Mouse (Mus musculus): ENCODE measurements around the gene Rps6ka2. TPM values are rescaled to one million over a fixed set of nuclear protein-coding genes. Genes with fewer than 3 reads are reported as not detected.
"Not testable (repeated sequence)": the region's sequence is repeated elsewhere in the genome, so short reads cannot be mapped to it uniquely, and the experiment has no call there.

Gene Rps6ka2
- polyA plus RNA-seq, 1 experiment from 2014 or later, result 22.5 TPM

DNA sequence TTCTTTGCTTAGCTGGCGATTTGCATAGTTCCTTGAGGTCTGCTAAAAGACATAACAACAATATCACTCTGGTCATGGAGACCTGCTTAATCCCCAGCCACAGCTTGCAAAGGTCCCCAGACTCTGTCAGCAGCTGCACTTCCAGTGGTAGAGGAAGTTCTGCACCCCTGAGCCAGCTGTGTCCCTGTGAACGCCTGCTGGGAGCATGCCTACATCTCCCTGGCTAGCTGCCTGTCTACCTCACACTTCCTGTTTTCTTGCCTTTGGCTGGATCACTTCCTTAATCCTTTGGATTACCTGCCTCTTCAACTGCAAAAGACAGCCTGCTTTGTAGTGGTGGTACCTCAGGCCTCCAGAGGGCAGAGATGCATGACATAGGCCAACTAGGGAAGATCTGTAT lies 6.5 kb downstream of the Rps6ka2 start:
- no peaks in the 10 kb centered on the region for H3K9me3 ChIP-seq
- ATAC-seq (ENCODE audit: low FRiP score, low read depth), result no peak
- H3K4me3 ChIP-seq, result no peak overlapping the region
- 0 out of 2 replicates have a peak overlapping the region, but pooled peaks have one; percentile 4 for H3K27ac ChIP-seq (replicated peaks)
- H3K9ac ChIP-seq, result no peak overlapping the region
- 40% methylated on average over 2 of the region's 2 CpGs for WGBS
- H3K4me2 ChIP-seq, result no peak overlapping the region
- H3K27me3 ChIP-seq, result no peaks in the 10 kb centered on the region
- no peaks in the 10 kb centered on the region for H3K36me3 ChIP-seq
- H3K4me1 ChIP-seq (replicated peaks), result peaks cover 23% of the 10 kb centered on the region

DNA sequence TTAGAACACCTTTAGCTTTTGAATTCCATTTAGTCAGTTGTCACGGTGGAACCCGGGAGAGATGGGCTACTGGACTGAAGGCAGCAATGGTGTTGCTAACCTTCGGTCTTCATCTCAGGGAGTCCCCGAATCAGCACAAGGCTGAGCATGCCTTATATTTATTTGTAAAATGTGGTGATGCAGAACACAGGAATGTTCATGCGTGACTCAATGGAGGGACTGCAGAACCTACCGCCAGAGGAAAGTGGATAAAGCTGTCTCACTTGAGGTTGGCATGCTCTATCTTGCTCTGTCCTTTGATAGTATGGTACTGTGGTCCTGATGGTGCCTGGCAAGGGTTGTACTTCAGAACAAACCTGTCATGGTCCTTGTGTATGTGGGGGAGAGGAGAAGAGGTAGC lies 8.3 kb downstream of the Rps6ka2 start:
- Histone ChIP-seq H3K4me2 (no peak overlapping the region), H3K9ac (no peak overlapping the region), H3K4me1 (replicated peaks) (peaks cover 23% of the 10 kb centered on the region), H3K27me3 (no peaks in the 10 kb centered on the region), H3K36me3 (no peaks in the 10 kb centered on the region), H3K9me3 (no peaks in the 10 kb centered on the region), H3K27ac (replicated peaks) (no peak overlapping the region), H3K4me3 (no peak overlapping the region)
- 98% methylated on average over 6 of the region's 6 CpGs for WGBS
- ATAC-seq (ENCODE audit: low FRiP score, low read depth), result no peak

DNA sequence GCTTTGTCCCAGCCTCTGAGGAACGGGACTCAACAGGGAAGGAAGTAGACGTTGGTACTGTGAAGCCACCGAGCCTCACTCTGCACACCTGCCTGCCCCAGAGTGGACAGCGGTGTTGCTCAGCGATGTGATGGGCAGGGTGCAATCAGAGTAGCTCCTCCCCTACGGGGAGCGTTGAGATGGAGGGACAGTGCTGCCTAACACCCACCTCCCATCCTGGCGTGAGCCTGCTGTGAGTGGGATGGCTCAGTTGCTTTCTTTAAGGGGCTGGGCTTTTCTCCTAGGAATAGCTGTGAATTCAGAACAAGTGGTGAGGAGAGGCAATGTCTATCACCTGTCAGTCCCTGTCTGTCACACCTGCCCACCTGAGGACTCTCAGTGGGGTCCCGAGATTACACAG lies 12.3 kb downstream of the Rps6ka2 start:
- 62% methylated on average over 9 of the region's 9 CpGs for WGBS
- H3K27ac ChIP-seq (replicated peaks), result no peak overlapping the region
- H3K27me3 ChIP-seq, result no peaks in the 10 kb centered on the region
- H3K9me3 ChIP-seq, result no peaks in the 10 kb centered on the region
- no peak overlapping the region for H3K4me3 ChIP-seq
- peaks cover 18% of the 10 kb centered on the region for H3K4me1 ChIP-seq (replicated peaks)
- no peak overlapping the region for H3K9ac ChIP-seq
- no peak overlapping the region for H3K4me2 ChIP-seq
- no peak for ATAC-seq (ENCODE audit: low FRiP score, low read depth)
- H3K36me3 ChIP-seq, result no peaks in the 10 kb centered on the region

DNA sequence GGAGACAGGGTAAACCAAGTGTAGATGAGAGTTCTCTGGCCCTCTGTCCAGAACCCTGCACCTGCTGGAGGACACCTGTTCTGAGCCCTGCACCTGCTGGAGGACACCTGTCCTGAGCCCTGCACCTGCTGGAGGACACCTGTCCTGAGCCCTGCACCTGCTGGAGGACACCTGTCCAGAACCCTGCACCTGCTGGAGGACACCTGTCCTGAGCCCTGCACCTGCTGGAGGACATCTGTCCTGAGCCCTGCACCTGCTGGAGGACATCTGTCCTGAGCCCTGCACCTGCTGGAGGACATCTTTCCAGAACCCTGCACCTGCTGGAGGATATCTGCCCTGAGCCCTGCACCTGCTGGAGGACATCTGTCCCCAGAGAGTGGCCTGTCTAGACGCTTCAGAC lies 17.1 kb downstream of the Rps6ka2 start:
- not testable (repeated sequence) for H3K36me3 ChIP-seq; H3K4me3 ChIP-seq; H3K9me3 ChIP-seq; H3K27ac ChIP-seq (replicated peaks); H3K4me1 ChIP-seq (replicated peaks); ATAC-seq (ENCODE audit: low FRiP score, low read depth); H3K4me2 ChIP-seq; H3K27me3 ChIP-seq; H3K9ac ChIP-seq
- 67% methylated on average over 1 of the region's 1 CpGs for WGBS

DNA sequence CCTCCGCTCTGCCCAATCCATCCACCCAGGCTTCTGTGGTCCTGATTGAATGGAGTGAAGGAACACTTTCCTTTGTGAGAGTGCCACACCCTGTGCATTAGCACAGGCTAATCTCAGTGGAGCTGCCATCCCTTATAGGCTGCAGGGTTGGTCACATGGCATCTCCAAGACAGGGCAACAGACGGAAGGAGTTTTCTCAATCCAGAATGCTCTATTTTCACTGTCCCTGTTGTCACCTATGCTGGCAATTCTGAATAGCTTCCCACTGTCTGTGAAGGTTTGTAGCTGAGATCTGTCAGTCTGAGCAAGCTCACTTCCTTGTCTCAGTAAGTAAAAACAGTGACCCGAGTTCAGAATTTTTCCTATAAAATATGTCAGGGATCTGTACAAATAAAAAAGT lies 19.5 kb downstream of the Rps6ka2 start:
- Histone ChIP-seq H3K4me2 (no peak overlapping the region), H3K4me3 (no peak overlapping the region), H3K27ac (replicated peaks) (no peak overlapping the region), H3K9me3 (no peaks in the 10 kb centered on the region), H3K27me3 (no peaks in the 10 kb centered on the region), H3K9ac (no peak overlapping the region), H3K4me1 (replicated peaks) (0 out of 2 replicates have a peak, but pooled peaks cover 3% of the 10 kb centered on the region), H3K36me3 (no peaks in the 10 kb centered on the region)
- WGBS, result 93% methylated on average over 3 of the region's 3 CpGs
- no peak for ATAC-seq (ENCODE audit: low FRiP score, low read depth)

DNA sequence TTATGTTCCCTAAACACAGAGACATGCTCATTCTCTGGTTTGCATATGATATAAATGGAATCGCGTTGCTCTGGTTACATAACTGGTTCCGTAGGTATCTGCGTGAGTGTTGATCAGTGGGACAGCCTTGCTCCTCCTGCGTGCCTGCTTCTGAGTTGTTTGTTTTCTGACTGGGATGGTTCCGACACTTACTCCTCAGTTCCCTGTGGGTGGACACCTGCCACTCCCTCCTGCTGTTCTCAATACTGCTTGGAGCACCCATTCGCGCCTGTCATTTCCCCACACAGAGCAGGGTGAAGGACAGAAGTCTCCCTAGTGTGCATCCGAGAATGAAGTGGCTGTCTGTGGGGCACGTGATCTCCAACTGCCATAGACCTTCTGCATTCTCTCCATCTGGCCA lies 20.1 kb downstream of the Rps6ka2 start:
- H3K4me3 ChIP-seq, result no peak overlapping the region
- H3K9ac ChIP-seq, result no peak overlapping the region
- no peaks in the 10 kb centered on the region for H3K4me1 ChIP-seq (replicated peaks)
- H3K4me2 ChIP-seq, result no peak overlapping the region
- no peak overlapping the region for H3K27ac ChIP-seq (replicated peaks)
- no peaks in the 10 kb centered on the region for H3K9me3 ChIP-seq
- no peaks in the 10 kb centered on the region for H3K27me3 ChIP-seq
- WGBS, result 84% methylated on average over 10 of the region's 10 CpGs
- no peak for ATAC-seq (ENCODE audit: low FRiP score, low read depth)
- H3K36me3 ChIP-seq, result no peaks in the 10 kb centered on the region

DNA sequence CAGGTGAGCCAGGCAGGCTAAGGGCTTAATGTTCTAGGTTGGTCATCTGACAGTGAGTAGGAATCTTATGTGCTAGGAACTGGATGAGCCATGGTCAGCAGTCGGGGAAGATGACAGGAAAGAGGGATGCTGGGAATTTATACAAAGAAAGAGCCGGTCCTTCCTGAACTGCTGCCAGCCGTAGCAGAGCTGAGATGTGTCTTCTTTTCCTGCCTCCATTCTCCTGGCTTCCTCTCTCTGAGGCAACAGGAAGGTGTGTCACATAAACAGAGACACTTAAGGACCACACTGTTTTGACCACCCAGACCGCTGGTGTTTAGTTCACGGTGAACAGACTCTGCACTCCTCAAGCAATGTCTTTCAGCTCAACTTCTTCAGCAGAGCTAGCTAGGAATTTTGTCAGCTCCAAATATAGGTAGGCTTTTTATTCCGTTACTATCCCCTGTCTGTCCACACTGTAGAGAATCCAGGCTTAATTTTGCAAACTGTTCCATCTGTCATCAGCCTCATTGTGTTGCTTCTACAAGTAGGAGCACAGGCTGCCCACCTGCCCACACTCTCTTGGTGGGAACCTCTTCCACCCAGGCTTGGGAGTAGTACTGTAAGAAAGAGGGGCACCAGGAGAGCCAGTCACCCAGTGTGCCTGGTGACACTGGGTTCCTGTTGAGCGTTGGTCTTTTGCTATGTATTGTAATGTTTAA lies 24.4 kb downstream of the Rps6ka2 start:
- no peaks in the 10 kb centered on the region for H3K27me3 ChIP-seq
- H3K4me2 ChIP-seq, result no peak overlapping the region
- ATAC-seq (ENCODE audit: low FRiP score, low read depth), result no peak
- no peaks in the 10 kb centered on the region for H3K9me3 ChIP-seq
- H3K4me1 ChIP-seq (replicated peaks), result peaks cover 19% of the 10 kb centered on the region
- no peak overlapping the region for H3K27ac ChIP-seq (replicated peaks)
- H3K36me3 ChIP-seq, result no peaks in the 10 kb centered on the region
- 92% methylated on average over 7 of the region's 7 CpGs for WGBS
- no peak overlapping the region for H3K9ac ChIP-seq
- H3K4me3 ChIP-seq, result no peak overlapping the region

DNA sequence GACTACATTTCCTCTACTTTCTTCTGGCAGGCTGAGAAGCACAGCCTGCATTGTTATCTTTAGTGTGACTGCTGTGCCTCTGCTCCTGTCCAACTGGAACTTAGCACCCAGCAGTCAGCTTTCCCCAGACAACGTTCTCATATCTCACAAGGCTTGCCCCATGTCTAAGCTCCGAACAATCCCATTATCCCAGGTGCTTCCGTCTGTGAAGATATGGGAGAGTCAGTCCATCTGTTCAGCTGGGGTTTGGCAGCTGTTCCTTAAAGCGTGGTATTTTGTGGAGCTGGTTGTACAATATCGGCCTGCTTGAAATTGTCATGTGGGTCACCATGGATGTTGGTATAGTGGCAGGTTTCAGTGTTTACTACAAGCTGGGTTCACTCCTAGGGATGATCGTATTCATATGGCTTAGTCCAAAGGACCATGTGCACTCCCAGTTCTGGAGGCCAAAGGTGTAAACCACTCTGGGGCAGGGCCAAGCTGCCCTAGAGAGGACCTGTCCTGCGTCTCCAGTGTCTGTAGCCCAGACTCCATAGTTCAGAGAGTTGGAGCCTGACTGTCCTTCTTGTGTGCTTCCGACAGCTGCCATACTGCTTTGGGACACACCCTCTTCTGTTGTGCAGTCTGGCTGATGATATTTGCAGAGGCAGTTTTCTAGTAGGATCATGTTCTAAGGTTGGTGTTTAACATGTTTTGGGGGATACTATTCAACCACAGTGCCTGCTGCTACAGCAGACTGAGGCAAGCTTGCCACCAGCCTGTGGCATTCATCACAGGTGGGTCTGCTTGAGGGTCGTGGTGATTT lies 27.4 kb downstream of the Rps6ka2 start:
- H3K4me1 ChIP-seq (replicated peaks), result peaks cover 19% of the 10 kb centered on the region
- no peak; the same call in 1 of the 2 replicates for ATAC-seq (ENCODE audit: low FRiP score, low read depth)
- 69% methylated on average over 9 of the region's 9 CpGs for WGBS
- no peak overlapping the region for H3K4me3 ChIP-seq
- no peaks in the 10 kb centered on the region for H3K36me3 ChIP-seq
- no peak overlapping the region for H3K4me2 ChIP-seq
- H3K27me3 ChIP-seq, result no peaks in the 10 kb centered on the region
- H3K9me3 ChIP-seq, result no peaks in the 10 kb centered on the region
- H3K27ac ChIP-seq (replicated peaks), result no peak overlapping the region
- no peak overlapping the region for H3K9ac ChIP-seq

DNA sequence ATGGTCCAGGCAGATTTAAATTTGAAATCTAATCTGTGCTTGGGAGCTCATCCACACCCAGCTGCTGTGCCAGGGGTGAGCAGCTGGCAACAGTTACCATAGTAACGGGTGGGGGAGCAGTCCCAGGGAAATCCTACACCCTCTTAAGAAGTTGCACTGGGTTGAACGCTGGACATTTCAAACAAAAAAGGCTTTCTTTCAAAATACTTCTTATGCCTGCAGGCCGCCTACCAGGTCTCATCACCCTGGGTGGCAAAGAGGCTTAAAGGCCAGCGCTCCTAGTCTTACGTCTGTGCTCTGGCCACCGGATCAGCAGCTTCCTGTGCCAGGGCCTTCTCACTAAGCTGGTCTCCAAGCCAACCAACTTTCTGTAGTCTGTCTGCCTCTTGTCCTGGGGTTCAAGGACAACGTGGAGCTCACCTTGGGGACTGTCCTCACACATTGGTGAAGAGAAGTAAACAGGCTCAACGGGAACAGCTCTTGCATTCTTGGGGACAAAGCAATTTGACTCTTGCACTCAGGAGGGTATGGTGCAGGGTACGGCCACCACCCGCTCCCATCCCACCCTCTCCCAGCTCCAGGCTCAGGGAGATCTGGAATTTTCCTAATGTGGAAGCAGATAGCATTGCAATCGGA lies 35.0 kb downstream of the Rps6ka2 start:
- Histone ChIP-seq H3K27me3 (no peaks in the 10 kb centered on the region), H3K4me2 (no peak overlapping the region), H3K36me3 (no peaks in the 10 kb centered on the region), H3K9ac (no peak overlapping the region), H3K9me3 (no peaks in the 10 kb centered on the region), H3K4me3 (no peak overlapping the region), H3K4me1 (replicated peaks) (peaks cover 12% of the 10 kb centered on the region), H3K27ac (replicated peaks) (no peak overlapping the region; the same call in 1 of the 2 replicates)
- ATAC-seq (ENCODE audit: low FRiP score, low read depth), result peak; percentile 63; the same call in 1 of the 2 replicates
- 51% methylated on average over 11 of the region's 11 CpGs for WGBS

DNA sequence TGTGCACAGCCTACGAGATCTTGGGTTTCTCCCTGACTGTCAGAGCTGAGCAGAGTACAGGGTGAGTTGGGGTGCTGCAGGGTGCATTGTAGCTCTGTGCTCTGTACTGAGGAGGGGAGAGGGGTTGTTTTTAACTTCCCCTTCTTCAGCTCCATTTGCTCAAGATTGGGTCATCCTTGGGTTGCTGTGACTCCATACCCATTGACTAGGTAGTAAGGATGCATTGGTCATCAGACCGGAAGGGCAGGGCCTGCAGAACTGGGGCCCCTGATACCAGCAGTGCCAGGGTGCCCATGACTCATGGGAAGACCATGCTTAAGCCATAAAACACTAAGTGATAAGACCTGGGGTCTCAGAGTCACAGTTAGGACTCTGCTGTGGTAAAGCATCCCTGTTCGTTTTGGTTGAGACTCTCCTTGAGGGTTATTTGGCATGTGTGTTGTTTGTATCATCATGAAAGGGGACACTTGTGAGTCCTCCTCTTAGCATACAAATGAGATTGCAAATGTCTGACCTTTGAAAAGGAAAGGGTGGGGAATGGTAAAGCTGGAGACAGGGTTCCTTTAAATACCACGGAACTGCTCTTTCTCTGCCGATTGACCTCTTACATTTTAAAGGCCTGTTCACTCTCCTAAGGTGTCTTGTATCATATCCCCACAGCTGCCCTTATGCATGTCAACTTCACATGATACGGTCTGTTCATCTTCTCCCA lies 36.7 kb downstream of the Rps6ka2 start:
- no peak for ATAC-seq (ENCODE audit: low FRiP score, low read depth)
- H3K27me3 ChIP-seq, result no peaks in the 10 kb centered on the region
- no peak overlapping the region for H3K4me2 ChIP-seq
- peaks cover 22% of the 10 kb centered on the region for H3K4me1 ChIP-seq (replicated peaks)
- H3K27ac ChIP-seq (replicated peaks), result no peak overlapping the region
- H3K36me3 ChIP-seq, result no peaks in the 10 kb centered on the region
- no peak overlapping the region for H3K9ac ChIP-seq
- WGBS, result 70% methylated on average over 6 of the region's 6 CpGs
- no peaks in the 10 kb centered on the region for H3K9me3 ChIP-seq
- no peak overlapping the region for H3K4me3 ChIP-seq

DNA sequence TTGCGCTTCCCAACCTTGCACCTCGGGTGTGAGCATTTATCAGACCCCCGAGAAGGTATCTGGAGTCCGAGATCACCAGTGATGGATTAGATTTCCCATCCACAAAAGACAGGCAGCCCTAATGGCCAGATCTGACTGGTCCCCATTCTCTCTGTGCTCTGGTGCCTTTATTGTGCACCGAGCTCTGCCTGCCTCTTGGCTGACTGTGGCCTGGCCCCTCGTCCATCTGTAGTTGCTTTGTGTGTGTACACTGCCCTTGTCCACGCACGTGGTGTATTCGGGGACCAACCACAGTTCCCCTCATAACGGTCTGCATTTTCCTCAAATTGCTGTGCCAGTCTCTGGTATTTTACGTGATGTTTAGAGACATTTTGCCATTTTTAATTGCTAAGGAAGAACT lies 40.7 kb downstream of the Rps6ka2 start:
- ATAC-seq (ENCODE audit: low FRiP score, low read depth), result peak; percentile 63; the same call in 1 of the 2 replicates
- 34% methylated on average over 11 of the region's 11 CpGs for WGBS
- Histone ChIP-seq H3K9me3 (no peaks in the 10 kb centered on the region), H3K4me2 (no peak overlapping the region), H3K27me3 (no peaks in the 10 kb centered on the region), H3K27ac (replicated peaks) (no peak overlapping the region), H3K9ac (no peak overlapping the region), H3K4me1 (replicated peaks) (peaks cover 14% of the 10 kb centered on the region; the same call in 1 of the 2 replicates), H3K4me3 (no peak overlapping the region), H3K36me3 (no peaks in the 10 kb centered on the region)

Measured in hindbrain, embryonic 15.5 days (tissue).